Mouse (Mus musculus) cerebellum, adult 2 months (tissue): ENCODE data around the gene Dcdc2c.

Experiments
- CTCF ChIP-seq: fragments of 200-500 bp; IDR thresholded peaks from 2 replicates; pipeline ENCODE4 v1.5.1; 2011; ENCODE audit warnings: low read depth, mild to moderate bottlenecking, control low read depth, low read length, moderate library complexity, borderline replicate concordance; ENCODE audit not compliant: insufficient read depth
- POLR2A ChIP-seq: fragments of 200-500 bp; IDR thresholded peaks from 2 replicates; pipeline ENCODE4 v1.6.1; 2011; ENCODE audit warnings: low read length, control low read depth, borderline replicate concordance; ENCODE audit not compliant: insufficient read depth

DNA sequence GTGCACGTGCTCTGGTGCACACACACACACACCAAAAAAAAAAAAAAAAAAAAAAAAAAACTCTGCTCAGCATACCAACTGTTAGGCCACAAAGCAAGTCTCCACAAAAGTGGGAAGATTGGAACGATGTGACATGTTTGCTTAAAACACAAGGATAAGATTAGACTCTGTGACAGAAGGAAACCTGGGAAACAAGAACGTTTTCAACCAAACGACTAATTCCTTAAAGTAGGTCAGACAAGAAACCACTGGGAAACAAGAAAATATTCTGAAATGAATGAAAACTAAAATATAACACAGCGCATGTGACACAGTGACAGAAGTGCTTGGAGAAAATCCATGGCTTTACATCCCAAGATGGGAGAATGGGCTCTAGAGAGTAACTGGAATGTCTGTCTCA is 57.9 kb downstream of the Dcdc2c start:
- no peak for TF ChIP-seq CTCF
- TF ChIP-seq POLR2A, result no peak
